Mouse (Mus musculus) stomach, postnatal 0 days (tissue): ENCODE data around the gene Trim5. TPM values are rescaled to one million over a fixed set of nuclear protein-coding genes. Genes with fewer than 3 reads are reported as not detected.

Source experiments
- ATAC-seq: fragments of 200-750 bp; cut with Nextera tagmentation; 2 replicates; pipeline ENCODE4 v1.8.0; 2017; ENCODE audit not compliant: low FRiP score, low TSS enrichment
- DNase-seq: peaks from one replicate; pipeline ENCODE4 v3.0.0-alpha.2; 2016; ENCODE audit warnings: low spot score
- H3K27ac ChIP-seq: fragments of 300-500 bp; sonication (generic); replicated peaks from 2 replicates; pipeline ENCODE4 v1.5.1; 2014; ENCODE audit warnings: mild to moderate bottlenecking, control low read depth
- H3K27me3 ChIP-seq: fragments of 300-500 bp; sonication (generic); 2 replicates; pipeline ENCODE4 v1.6.1; 2014; ENCODE audit warnings: low read length; ENCODE audit not compliant: control insufficient read depth, insufficient read depth
- H3K36me3 ChIP-seq: fragments of 300-500 bp; sonication (generic); 2 replicates; pipeline ENCODE4 v1.6.1; 2014; ENCODE audit warnings: low read length, mixed read lengths; ENCODE audit not compliant: control insufficient read depth, insufficient read depth
- H3K4me1 ChIP-seq: fragments of 300-500 bp; sonication (generic); replicated peaks from 2 replicates; pipeline ENCODE4 v1.6.1; 2014; ENCODE audit warnings: antibody characterized with exemption; ENCODE audit not compliant: control insufficient read depth, insufficient read depth
- H3K4me2 ChIP-seq: fragments of 300-500 bp; sonication (generic); replicated peaks from 2 replicates; pipeline ENCODE4 v1.6.1; 2014; ENCODE audit warnings: low read depth, mild to moderate bottlenecking, control low read depth, moderate library complexity
- H3K4me3 ChIP-seq: fragments of 300-500 bp; sonication (generic); 2 replicates; pipeline ENCODE4 v1.5.1; 2014; ENCODE audit warnings: low read depth, low read length, control low read depth
- H3K9ac ChIP-seq: fragments of 300-500 bp; sonication (generic); 2 replicates; pipeline ENCODE4 v1.6.1; 2014; ENCODE audit warnings: mild to moderate bottlenecking, low read length, control low read depth, mixed read lengths
- H3K9me3 ChIP-seq: fragments of 300-500 bp; sonication (generic); 2 replicates; pipeline ENCODE4 v1.6.1; 2016; ENCODE audit warnings: low read length; ENCODE audit not compliant: control insufficient read depth
- CTCF ChIP-seq: IDR thresholded peaks from 2 replicates; pipeline ENCODE4 v1.5.1; 2016; ENCODE audit warnings: antibody characterized with exemption, low read depth, mild to moderate bottlenecking, moderate library complexity
- EP300 ChIP-seq: optimal IDR thresholded peaks from 2 replicates; pipeline ENCODE3; 2016; ENCODE audit warnings: antibody characterized with exemption
- WGBS: fragments of 180-500 bp; shearing (Covaris S2); extraction: QIAGEN DNeasy Blood & Tissue Kit; methylation state at CpG from one replicate; pipeline ENCODE4 v1.1.7; 2014; 5-methylcytosine and 5-hydroxymethylcytosine counted together
- polyA plus RNA-seq: library from polyadenylated mRNA; unstranded; fragments of >200 nt; fragmentation: Nextera tagmentation; extraction: Ambion mirVana; gene quantifications from 2 replicates; pipeline ENCODE4 v1.2.1, GENCODE M21; 2015

Gene Trim5
- polyA plus RNA-seq, 1 experiment from 2014 or later = 0.35 TPM

DNA sequence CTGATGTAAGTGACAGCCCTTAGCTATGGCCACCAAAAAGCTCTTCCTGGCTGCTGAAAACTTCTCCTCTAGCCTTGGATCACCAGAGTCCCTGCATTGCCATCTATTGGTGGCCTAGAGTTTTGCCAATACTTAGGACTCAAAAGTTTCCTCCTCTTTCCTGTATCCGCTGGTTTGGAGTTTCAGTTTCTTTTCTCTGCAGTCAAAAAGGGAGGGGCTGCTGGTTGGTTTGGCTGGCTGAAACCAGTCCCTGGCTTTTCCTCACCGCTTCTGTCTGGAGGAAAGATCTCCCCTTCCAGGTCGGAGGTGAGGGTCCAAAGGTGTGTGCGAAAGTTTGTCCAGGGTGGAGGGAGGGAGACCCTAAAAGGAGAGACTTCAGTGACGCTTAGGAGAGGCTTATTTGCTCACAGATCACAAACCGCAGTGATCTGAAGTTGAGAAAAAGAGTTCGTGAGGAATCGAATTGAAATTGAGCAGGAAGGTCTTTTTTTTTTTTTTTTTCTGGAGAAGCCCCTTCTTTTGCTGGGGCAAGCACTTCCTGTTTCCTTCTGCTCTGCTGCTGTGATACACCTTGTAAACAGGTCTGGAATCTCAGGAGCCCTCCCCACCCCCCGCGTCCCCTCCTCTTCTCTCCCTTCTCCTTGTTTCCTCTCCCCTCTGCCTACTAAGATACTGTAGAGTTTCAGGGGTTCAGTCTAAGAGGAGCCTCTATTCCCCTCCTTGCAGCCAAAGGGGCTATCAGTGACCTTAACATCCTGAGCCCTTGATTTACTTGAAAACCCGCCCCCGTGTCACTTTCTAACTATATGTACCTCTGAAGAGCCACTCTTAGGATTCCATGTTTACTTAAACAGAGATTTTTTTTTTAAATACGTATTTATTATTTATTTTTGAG is 43.4 kb downstream of the Trim5 start, which contains the start of gene Trim34a:
Trim34a (plus strand) TSS at position 171 of the 895 bp plus-strand sequence.
- Histone ChIP-seq H3K36me3 (no peaks in the 10 kb centered on the region), H3K27ac (peak within 1 kb of the TSS; percentile 61), H3K9ac (peak within 1 kb of the TSS; percentile 68), H3K4me2 (peak within 1 kb of the TSS; percentile 50), H3K4me3 (peak within 1 kb of the TSS; percentile 58), H3K4me1 (no peaks in the 10 kb centered on the region), H3K9me3 (no peaks in the 10 kb centered on the region), H3K27me3 (no peaks in the 10 kb centered on the region)
- TF ChIP-seq CTCF (peak; percentile 84), EP300 (no peak)
- 4% methylated on average over 13 of the region's 13 CpGs for WGBS
- ATAC-seq = peak; percentile 97
- peak; percentile 59 for DNase-seq

- WGBS = 53% methylated on average over 1 of the region's 1 CpGs
- Histone ChIP-seq H3K9ac (no peak overlapping the region), H3K27me3 (no peaks in the 10 kb centered on the region), H3K4me1 (no peaks in the 10 kb centered on the region), H3K4me3 (no peak overlapping the region), H3K4me2 (no peak overlapping the region; the same call in 1 of the 2 replicates), H3K36me3 (no peaks in the 10 kb centered on the region), H3K27ac (no peak overlapping the region), H3K9me3 (no peaks in the 10 kb centered on the region)
- DNase-seq = no peak
- no peak for ATAC-seq
- TF ChIP-seq CTCF = no peak
- no peak for TF ChIP-seq EP300
Measured at GRCm38 (mm10) chr7:104243616-104244015, 44.3 kb downstream of the Trim5 start.

DNA sequence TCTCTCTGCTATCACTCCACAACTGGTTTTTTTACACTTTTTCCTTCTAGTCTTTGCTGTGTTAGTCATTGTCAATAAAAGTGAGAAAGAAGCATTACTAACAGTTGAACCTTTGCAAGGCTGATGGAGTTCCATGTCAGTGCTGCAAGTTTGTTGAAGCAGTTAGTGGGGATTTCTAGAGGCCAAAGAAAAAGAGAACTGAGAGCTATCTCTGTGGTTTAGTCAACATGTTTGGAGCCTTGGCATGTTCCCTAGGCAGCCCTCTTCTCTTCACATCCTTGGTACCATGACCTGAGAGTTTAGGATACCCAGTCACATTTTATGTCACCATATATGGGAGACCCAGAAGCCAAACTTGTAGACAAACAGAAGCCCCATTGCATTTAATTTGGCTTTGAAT is 47.0 kb downstream of the Trim5 start:
- Histone ChIP-seq H3K27me3 (no peaks in the 10 kb centered on the region), H3K9ac (no peak overlapping the region), H3K36me3 (no peaks in the 10 kb centered on the region), H3K4me3 (no peak overlapping the region), H3K4me1 (no peaks in the 10 kb centered on the region), H3K9me3 (no peaks in the 10 kb centered on the region), H3K27ac (no peak overlapping the region), H3K4me2 (no peak overlapping the region)
- no peak for DNase-seq
- TF ChIP-seq CTCF (no peak), EP300 (no peak)
- ATAC-seq = no peak

DNA sequence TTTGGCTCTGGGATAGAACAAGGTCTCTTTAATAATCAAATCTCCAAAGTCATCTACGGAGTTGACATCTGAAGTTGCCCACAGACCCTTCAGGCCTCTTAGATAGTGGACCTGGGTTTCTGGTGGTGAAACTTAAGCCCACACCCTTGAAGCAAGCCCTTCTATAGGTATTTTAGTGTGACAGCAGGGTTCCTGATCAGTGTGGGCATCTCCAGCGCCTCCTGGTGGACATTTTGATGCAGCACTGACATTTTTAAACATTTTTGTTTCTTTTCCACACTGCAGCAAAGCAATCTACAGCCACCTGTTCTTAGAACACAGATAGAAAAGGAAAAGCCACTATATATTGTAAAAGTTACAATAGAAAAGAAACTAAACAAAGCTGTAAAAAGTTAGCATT is 56.7 kb downstream of the Trim5 start:
- TF ChIP-seq CTCF (peak; percentile 80), EP300 (no peak)
- H3K4me1 ChIP-seq = no peaks in the 10 kb centered on the region
- no peak overlapping the region for H3K4me3 ChIP-seq

GRCm38 (mm10) chr7:104218701-104219569 is 69.0 kb downstream of the Trim5 start, which contains the start of gene Trim6:
Trim6 (plus strand) TSS chr7:104218793.
- no peaks in the 10 kb centered on the region for H3K4me1 ChIP-seq
- peak within 1 kb of the TSS; percentile 39 for H3K4me3 ChIP-seq
- H3K27me3 ChIP-seq = no peaks in the 10 kb centered on the region
- peak; percentile 76 for DNase-seq
- ATAC-seq = peak; percentile 77
- TF ChIP-seq EP300 (no peak), CTCF (no peak)
- peak within 1 kb of the TSS; percentile 63 for H3K4me2 ChIP-seq
- H3K36me3 ChIP-seq = no peaks in the 10 kb centered on the region
- no peaks in the 10 kb centered on the region for H3K9me3 ChIP-seq
- peak within 1 kb of the TSS; percentile 52 for H3K9ac ChIP-seq
- 2% methylated on average over 37 of the region's 37 CpGs for WGBS
- 0 out of 2 replicates have a peak within 1 kb of the TSS, but pooled peaks have one; percentile 24 for H3K27ac ChIP-seq

More for the DNA sequence above, 56.7 kb downstream of the Trim5 start:
- DNase-seq (peak; percentile 39), ATAC-seq (no peak)
- no peaks in the 10 kb centered on the region for H3K36me3 ChIP-seq
- no peaks in the 10 kb centered on the region for H3K27me3 ChIP-seq
- H3K27ac ChIP-seq = no peak overlapping the region
- WGBS = 32% methylated on average over 2 of the region's 2 CpGs
- no peak overlapping the region for H3K9ac ChIP-seq
- H3K9me3 ChIP-seq = no peaks in the 10 kb centered on the region
- no peak overlapping the region for H3K4me2 ChIP-seq
